Mouse (Mus musculus) testis, postnatal 10 days (tissue): Measurements from ENCODE around the gene Defb29.
A peak's percentile ranks its signal among the peaks of the same experiment; 100 is the strongest.

Source experiments
- DNase-seq: peaks from one replicate; pipeline ENCODE4 v3.0.0; 2021; ENCODE audit warnings: low spot score

Gene Defb29

DNA sequence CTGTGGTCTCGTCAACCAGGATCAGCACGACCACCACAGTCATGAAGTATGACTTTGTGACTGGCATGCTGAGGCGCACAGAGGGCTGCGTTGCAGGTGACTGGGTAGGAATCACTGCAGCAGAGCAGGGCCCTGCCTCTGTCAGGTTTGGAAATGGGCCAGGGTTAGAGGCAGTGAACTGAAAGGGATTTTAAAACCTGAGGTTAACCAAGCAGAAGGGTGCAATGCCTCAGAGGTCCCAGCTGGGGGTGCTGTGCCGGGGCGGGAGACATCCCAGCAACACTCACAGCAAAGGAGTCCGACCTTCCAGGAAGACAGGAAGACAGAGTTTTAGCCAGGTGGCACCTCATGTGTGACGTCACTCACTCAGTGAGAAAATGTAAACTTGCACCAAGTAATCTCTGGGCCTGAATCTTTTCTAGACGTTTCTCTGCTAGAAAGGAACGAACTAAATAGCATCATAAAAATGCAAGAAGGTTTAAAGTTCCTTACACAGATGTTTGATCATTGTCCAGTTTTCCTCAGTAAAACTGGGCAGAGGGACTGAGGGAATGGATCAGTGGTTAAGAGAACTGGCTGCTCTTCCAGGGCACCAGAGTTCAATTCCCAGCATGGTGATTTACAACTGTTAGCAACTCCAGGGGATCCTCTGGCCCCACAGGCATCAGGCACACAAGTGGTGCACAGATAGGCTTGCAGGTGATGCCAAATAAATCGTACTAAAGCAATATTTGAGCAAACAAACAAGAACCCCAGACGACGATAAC, at the start of gene Defb29:
TSS of gene Defb29 (minus strand) at position 155 of the 767 bp plus-strand sequence.
- DNase-seq, result peak; percentile 56

DNA sequence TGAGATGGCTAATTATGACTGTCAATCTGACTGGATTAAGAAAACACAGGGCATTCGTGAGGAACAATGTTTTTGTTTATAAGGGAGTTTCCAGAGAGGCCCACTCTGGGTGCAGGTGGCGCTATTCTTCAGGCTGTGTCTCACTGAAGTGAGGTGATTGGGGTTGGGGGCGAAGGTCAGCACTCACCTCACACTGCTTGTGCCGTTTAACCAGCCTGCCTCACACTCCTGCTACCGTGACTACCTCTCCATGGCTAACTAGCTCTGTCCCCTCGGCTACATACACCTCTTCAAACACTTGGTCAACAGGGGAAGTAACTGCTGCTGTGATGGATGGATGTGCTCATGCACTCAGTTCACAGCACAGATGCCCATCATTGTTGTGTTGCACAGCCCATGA, 49.1 kb upstream of the Defb29 start:
- DNase-seq, result no peak

DNA sequence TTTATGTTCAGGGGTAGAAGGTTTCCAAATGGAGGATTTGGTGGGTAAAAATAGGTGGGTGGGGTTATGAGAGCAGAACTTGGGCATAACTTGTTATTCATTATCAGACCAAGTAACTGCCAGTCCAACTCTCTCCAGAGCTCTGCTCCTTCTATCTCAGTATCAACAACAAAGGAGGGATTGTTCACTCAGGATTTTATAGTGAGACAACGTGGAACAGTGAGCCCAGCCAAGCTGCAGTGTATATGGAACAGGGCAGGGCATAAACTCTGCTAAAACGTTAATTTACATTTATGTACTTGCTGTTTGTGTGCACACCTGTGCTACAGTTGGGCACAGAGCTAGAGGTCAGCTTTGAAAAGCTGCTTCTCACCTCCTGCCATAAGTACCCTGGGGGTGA, 48.6 kb upstream of the Defb29 start:
- no peak for DNase-seq

DNA sequence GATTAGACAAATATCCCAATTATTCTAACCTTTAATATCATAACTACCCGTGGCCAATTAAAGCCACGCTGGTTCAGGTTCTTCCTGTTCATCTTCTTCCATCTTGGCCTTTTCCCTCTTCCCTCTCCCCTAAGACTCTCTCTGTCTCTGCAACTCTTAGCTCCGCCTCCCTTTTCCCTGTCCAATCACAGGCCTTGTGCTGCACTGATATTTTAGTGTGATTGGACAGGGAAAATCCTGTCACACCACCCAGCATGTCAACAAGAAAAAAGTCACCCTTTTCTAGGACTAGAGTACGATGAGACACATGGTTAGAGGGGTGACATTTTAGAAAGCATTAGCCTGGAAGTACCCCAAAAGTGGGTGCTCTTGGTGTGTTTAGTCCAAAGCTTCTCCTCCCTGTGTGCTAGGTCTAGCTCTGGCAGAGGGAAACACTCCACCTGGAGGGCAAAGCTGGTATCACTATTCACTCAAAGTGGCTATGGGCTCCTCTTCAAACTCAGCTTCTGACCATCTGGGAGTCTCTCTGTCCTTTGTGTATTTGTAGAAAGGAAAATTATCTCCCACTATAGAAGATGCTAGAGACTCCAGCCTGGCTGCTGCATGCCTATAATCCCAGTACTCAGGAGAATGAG, 47.1 kb upstream of the Defb29 start:
- no peak for DNase-seq

DNA sequence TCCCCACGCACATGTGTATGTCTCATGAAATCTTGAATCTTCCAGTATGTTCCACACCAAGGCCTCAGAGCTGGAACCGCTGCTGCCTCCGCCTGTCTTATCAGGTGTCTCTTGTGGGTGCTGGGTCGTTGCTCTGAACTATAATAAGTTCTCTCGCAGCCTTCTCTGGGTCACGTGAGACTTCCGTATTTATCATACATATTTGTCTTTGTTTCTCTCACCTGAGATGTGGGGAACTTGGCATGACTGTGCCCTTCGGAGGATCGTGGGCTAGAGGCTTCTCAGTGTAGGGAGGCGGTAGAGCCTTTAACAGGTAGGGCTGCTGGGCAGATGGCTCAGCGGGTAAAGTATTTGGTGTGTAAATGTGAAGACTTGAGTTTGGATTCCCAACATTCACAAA, 40.7 kb upstream of the Defb29 start:
- no peak for DNase-seq

DNA sequence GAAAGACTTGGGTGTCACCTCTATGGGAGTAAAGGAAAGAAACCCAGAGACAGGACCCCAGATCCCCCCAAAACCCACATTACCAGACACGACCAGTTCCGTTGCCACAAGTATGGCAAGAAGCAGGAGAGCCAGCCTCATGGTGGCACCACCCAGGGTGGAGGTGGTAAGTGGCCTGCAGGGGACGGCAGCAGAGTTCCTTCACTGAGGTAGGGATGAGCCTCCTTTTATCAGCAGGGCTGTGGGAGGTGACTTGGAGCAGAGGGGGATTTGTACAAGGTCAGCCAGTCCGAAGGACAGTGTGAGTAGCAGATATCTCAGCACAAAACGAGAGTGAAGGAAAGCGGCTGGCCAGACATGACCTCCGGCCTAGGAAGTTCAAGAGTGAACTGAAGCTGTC, 40.2 kb upstream of the Defb29 start, which contains the start of gene Defb19:
TSS of gene Defb19 (minus strand) at position 206 of the 400 bp plus-strand sequence.
- DNase-seq, result peak; percentile 73

DNA sequence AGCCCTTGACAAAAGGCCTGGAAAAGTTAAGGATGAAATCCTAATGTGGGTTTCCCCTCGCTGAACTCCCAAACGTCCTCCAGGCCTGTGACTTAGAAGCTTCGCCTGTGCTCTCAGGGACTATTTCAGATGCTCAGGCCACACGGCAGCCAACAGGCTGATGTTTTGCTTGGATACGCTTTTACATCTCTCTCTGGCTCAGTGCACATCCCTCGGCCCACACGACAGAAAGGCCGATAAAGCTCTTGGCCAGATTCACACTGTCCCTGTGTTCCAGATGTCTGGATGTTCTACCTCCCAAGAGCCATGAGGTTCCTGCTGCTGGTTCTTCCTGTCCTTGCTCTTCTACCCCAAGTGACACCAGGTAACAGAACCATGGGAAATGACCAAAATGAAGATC, 33.6 kb upstream of the Defb29 start:
- DNase-seq, result no peak

DNA sequence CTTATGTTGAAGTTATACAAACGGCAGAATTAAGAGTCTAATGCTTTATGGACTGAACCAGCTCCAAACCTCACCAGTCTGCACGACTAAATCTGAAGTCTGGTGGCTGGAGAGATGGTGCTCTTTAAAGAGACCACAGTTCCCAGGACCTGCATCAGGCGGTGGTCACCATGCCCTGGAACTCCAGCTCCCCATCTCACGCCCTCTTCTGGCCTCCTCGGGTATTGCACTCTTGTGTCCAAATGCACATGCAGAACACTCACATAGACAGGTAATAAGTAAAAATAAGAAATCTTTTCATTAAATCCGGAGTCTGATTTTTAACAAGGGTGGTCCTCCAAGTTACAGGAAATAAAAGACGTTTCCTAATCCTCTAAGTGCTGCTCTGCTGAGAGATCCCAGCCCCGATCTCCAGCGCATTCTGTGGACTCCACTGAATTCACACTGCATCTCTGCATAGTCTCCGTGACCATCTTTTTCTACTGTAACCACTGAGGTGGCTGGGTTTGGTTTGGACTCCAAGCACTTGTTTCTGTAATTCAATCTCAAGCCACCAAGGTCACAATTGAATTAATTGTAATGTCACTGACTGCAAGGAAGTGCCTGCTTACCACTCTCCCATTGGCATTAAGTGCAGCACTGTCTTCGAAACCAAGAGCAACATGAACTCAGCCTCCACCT, 32.4 kb upstream of the Defb29 start, which contains the start of gene Defb21:
TSS of gene Defb21 (plus strand) at position 631 of the 681 bp plus-strand sequence.
- DNase-seq, result peak; percentile 79

DNA sequence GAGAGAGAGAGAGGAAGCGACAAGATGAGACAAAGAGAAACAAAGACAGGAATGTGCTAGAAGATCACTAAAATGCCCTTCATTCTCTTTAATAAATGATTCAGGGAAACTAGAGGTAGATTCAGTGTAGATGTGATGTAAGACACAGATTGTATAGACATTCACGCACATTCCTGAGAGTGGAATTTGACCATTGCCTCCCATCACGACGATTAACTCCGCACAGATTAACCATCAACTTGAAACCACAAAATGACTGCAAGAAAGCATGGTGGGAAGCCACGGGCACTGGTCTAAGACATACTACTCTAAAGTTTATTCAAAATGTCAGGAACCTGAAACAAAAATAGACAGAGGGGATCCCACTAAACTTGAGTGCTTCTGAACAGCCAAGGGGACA, 30.4 kb upstream of the Defb29 start:
- DNase-seq, result no peak

DNA sequence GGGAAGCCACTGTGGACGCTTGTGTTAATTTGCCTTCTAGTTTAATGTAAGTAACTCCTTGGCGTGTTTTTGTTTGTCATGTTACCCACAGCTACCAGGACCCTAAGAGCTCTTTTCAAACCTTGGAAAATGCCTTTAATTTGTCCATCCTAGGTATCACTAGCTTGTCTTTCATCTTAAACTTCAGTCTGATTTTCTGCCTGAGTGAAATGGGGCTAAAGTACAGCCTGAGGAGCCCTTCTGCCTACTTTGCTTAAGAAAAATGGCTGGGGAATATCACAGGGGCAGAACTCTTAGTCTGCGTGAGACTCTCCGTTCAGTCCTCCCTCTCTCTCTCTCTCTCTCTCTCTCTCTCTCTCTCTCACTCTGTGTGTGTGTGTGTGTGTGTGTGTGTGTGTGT, 30.0 kb upstream of the Defb29 start:
- DNase-seq, result no peak

DNA sequence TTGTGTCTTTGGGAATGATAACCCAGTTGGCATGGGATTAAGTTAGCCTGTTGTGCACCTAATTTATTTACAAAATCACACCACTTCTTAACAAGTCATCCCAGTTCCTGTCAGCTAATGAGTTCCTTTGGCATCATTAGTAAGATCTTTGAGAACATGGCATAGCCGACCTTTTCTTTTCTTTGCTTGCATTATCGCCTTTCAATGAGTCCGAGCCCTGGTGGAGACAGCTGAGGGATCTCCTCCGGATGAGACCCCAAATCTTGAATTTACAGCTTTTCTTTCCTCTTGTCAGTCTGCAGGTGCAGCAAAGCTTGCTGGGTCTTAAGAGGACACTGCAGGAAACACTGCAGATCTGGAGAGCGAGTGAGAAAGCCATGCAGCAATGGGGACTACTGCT, 29.1 kb upstream of the Defb29 start, which contains the start of gene Gm17416:
TSS of gene Gm17416 (plus strand) at position 301 of the 400 bp plus-strand sequence.
- no peak for DNase-seq

DNA sequence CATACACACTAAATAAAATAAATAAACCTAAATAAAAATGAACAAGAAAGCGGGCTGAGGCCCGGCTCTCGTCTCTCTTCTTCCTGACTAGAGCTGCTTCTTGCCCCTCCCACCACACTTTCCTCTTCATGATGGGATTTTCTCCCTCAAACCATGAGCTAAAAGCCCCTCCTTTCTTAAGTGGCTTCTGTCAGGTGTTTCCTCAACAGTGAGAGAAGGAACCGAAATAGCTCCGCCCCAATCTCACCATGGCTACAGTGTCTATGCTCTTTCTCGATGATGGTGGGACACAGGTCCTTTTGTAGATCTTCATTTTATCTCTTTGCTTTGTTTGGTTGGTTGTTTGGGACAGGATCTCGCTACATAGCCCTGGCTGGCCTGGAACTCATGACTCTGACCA, 16.8 kb upstream of the Defb29 start:
- DNase-seq, result no peak

DNA sequence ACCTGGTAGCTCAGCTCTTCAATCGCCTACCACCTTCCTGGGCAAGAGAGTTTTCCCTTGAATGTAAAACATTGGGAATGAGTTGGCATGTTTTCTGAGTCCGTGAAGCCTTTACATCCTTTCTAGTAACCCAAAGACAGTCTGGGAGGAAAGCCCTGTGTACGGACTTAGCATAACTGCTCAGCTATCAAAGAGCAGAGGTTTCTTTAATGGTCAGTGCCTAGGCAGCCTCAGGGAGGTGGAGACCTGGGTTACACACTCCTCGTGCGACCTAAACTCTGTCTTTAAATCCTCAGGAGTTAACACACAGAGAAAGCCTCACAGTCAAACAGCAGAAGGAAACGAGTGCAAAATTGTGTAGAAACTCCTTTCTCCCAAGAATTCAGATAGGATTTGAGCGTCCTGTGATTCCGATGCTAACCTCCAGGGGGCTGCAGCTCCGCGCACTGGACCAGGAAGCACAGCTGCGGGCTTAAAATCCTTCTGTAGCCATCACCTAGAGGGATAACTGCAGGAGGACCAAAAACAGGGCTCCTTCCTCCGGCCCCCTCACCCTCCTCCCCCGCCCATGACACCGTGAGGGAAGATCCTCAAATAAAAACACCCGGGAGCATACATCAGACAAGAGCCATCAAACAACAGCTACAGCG, 14.0 kb upstream of the Defb29 start:
- DNase-seq, result peak; percentile 87

DNA sequence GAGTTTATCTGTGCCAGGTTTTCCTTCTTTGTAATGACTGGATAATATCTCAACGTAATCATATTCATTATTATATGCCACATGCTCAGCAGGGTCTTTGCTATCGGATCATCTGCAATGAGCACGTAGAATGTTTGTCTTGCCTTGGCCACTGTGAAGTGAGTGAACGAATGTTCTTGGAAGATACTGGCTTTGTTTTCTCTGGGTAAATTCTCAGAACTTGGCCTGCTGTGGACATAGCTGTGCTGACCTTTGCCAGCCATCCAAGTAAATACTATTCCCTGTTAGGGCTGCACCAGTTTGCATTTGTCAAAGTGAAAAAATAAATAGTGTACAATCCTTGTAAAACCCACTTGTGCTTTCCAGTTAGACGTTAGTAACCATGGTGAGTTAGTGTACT, 8.2 kb upstream of the Defb29 start:
- DNase-seq, result no peak

DNA sequence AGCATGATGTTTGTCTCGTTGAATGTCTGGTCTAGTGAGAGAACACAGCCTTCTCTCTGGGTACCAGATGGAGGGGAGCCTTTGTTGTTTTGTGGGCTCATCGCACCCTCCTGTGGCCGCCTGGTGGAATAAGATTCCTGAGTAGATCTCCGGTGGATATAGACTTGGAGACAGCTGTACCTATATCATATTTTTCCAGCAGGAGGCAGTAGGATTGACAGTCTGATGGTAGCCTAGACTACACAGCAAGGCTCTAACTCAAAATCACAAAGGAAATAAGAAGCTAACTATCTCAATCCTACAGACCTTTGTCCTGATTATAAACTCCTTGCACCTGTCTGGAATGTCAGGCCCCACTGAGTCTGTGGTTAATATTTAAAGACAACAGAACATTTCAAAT, 4.8 kb upstream of the Defb29 start:
- peak; percentile 75 for DNase-seq

DNA sequence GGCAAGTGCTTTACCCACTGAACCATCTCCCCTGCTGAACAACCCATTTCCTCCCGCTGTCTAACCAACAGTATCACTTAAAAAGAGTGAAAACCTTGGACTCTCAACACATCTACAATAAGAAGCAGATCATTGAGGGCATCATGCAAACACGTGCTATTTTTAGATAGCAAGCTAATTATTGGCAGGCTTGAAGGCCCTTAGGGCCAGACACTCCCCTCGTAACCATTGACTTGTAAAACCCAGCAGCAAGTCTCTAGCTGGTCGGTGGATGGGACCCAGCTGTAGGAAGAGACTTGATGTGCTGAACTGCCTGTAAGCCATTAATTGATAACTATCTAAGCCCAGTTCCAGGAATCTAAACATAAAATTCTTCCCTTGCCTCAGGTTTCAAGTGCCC, 3.6 kb upstream of the Defb29 start:
- no peak for DNase-seq

DNA sequence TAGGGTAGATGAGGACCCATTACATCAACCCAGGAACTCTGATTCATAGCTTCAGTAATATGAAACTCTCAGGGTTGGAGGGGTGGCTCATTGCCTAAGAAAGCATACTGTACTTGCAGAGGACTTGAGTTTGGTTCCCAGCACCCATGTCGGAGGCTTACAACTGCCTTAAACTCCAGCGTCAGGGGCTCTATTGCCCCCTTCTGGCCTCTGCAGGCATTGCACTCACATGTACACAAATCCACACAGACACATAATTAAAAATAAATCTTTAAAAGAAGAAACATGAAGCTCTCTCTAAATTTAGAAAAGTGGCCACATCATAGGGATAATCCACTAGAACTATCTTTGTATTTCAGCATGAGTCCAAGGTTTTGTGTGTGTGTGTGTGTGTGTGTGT, 3.0 kb upstream of the Defb29 start:
- no peak for DNase-seq

DNA sequence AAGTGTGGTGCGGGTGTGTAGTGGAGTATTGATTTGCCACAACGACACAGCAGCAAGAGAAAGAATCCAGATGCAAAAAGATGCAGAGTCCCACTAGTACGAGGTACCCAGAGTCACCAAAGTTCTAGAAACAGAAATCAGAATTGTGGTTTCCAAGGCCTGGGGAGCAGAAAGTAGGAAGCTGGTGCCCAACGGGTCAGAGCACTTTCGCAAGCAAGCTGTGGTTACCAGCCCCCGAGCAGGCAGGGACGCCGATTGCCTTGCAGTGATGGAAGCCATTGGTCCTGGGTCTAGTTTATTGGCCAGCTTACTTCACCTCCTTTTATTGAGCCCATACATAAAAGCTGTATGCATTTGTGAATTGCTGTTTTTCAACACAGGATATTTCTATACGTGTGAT, 2.1 kb upstream of the Defb29 start:
- DNase-seq, result no peak

DNA sequence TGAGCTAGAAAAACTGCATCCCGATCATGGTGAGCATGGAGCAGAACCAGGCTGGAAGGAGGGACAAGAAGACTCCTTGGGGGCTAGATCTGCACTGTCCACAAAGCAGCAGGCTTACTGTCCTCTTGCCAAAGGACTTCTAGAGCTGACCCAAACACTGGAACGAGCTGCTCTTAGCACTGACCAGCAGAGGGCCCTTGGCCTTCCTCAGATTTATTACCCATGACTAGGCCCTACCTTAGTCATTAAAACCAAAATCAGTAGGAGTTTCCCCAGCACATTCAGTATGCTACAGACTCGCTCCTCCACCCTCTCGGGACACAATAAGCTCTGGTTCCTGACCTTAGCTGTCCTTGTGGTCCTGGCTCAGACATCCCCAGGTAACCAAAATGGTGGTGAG, 21.9 kb downstream of the Defb29 start, which contains the start of gene Defb28:
TSS of gene Defb28 (plus strand) at position 275 of the 400 bp plus-strand sequence.
- no peak for DNase-seq

DNA sequence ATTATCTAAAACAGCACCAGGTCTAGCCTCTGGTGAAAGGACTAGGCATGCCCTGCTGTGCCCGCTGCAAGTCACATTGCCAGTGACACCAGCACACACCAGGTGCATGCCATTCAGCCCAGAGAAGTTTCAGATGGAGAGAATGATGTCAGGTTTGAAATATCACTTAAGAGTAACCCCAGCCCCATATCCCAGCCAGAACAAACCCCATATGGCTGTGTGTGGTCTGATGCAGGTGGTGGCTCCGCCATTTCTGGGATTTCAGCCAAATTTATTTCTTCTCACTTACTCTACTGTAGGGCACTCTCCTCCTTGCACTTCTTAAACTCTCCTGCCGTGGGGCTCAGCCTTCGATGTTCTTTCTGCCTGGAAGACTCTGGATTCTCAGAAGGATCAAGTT, 23.8 kb downstream of the Defb29 start:
- DNase-seq, result no peak

DNA sequence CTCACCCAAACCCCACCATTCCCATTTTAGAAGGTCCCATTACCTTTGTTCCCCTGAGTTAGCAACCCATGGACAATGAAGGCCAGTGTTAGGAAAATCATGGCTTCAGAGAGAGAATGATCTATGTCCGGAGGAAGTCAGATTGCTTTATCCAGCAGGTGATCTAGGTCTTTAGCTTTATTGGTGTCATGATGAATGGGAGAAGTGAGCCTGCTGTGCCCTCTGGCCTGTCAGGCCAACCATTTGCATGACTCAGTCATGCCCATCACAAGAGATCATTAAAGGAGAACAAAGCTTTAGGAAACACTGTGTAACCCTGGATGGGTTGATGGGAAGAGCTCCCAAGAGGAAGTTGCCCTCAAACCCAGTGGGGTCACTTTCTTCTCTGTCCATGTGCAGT, 28.3 kb downstream of the Defb29 start, which contains the start of gene Defb26:
TSS of gene Defb26 (minus strand) at position 101 of the 400 bp plus-strand sequence.
- no peak for DNase-seq

DNA sequence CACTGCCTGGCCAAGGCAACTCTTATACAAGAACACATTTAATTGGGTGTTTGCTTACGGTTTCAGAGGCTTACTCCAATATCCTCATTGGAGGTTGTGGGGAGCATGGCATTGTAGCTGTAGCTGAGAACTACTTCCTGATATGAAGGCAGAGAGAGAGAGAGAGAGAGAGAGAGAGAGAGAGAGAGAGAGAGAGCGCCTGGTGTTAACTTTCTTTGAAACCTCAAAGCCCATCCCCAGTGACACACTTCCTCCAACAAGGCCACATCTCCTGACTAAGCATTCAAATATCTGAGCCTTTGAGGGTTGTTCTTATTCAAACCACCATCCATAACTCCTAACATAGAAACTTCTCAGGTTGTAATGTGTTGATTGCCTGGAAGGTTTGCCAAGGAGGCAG, 35.9 kb downstream of the Defb29 start:
- no peak for DNase-seq
